Mouse (Mus musculus) embryonic fibroblast, embryonic 13.5 days (primary cell): Measurements from ENCODE around the gene Ahnak.

Experiments used
- CTCF ChIP-seq: IDR thresholded peaks from 2 replicates; pipeline ENCODE4 v1.5.1; 2011; ENCODE audit warnings: mild to moderate bottlenecking, control low read depth, low read length, moderate library complexity, borderline replicate concordance; ENCODE audit not compliant: insufficient read depth
- POLR2A ChIP-seq: IDR thresholded peaks from 2 replicates; pipeline ENCODE4 v1.6.1; 2011; ENCODE audit warnings: low read depth, mild to moderate bottlenecking, control low read depth, low read length, moderate library complexity

DNA sequence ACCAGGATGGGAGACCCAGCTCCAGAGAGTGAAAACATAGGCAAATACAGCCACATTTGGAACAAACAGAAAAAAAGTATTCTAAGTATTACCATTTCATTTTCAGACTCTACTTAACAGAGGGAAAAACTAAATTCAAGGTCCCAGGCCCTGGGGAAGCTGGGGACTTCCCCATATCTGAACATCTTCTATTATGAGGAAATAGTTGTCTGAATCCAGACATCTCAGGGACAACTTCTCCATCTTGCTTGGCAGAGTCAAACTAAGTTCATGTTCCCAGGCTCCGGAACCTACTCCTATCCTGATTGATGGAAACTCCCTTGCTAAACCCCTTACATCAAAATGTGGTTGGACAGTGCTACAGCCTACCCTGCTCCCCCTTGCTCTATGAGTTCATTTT is 133.3 kb downstream of the Ahnak start:
- no peak for TF ChIP-seq CTCF
- no peak for TF ChIP-seq POLR2A
